Mouse (Mus musculus) WW6 (cell line): ENCODE measurements around the gene Fbll1.
A peak's percentile ranks its signal among the peaks of the same experiment; 100 is the strongest.

ENCODE experiments used
- DNase-seq: peaks from one replicate; pipeline ENCODE4 v3.0.0-alpha.2; 2013; ENCODE audit warnings: low read depth, low spot score

The Fbll1 gene

DNA sequence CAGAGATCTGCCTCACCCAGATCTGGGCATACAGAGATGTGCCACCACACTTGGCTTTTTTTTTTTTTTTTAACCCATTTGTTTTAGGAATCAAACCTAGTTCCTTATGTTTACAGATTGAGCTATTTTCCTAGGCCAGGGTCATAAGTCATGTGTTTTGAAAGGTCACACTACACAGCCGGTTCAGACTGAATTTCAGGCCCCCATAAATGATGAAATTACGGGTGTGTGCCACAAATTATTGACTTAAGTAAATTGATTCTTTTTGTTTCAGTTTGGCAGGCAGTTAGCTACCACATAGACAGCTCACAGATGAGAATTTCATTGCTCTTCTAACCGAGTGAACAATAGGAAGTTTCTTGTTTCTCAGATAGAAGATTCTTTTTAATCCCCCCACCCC lies 14.7 kb downstream of the Fbll1 start:
- no peak for DNase-seq

GRCm38 (mm10) chr11:35783038-35783437 lies 15.6 kb downstream of the Fbll1 start:
- DNase-seq: no peak

- DNase-seq: no peak
These were observed 16.2 kb downstream of the Fbll1 start for GRCm38 (mm10) chr11:35782444-35782843.

GRCm38 (mm10) chr11:35780336-35780735 lies 18.3 kb downstream of the Fbll1 start:
- no peak for DNase-seq

- no peak for DNase-seq
These were observed 22.2 kb downstream of the Fbll1 start for GRCm38 (mm10) chr11:35776452-35776851.

- DNase-seq: no peak
These were observed 23.1 kb downstream of the Fbll1 start for GRCm38 (mm10) chr11:35775606-35776005.

GRCm38 (mm10) chr11:35770741-35771504 lies 27.8 kb downstream of the Fbll1 start:
- DNase-seq: no peak

- DNase-seq: peak; percentile 40
These were observed 28.8 kb downstream of the Fbll1 start for GRCm38 (mm10) chr11:35769746-35770437.

DNA sequence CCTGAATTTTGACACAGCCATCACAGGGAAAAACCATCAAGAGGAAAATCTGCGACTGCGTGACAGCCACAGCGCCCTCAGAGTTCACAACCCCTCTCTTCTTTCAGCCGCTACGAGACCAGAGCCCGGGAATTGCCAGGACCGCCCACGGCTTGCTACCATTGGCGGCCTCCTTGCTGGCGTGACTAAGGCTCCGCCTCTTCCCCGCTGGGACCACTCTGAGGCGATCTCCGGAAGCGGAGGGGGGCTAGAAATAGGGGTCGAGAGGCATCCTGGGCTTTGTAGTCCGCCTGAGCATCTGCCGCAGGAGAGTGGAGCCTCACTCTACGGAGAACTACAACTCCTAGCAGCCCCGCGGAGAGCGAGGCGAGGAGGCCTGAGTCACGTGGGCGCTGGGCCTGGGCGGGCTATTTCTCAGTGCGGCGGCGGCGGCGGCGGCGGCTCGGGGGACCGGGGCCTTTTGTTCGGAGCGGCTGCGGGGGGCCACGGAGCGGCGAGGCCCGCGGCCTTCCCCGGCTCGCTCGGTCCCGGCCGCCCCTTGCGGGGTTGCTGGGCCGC lies 29.4 kb downstream of the Fbll1 start, which contains the start of gene Pank3:
Gene Pank3 (plus strand): TSS at position 297 of the 558 bp plus-strand sequence.
- peak; percentile 100 for DNase-seq

DNA sequence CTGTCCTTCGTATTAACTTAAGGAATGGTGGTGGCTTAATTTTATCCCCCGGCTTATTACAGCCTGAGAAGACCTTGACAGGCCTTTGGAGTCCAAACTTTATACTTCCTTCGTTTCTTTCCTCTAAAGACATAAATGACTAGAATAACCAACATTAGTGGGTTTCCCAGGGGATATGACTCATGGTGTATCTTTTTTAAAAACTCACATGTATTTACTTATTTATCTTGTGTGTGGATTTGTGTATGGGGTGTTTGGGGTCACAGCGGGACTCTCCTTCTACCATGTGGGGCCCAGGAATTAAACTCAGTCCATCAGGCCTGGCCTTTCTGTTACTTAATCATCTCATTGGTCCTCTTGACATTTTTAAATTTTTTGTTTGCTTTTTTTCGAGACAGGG lies 31.8 kb downstream of the Fbll1 start:
- no peak for DNase-seq

GRCm38 (mm10) chr11:35760627-35761003 lies 38.1 kb downstream of the Fbll1 start:
- no peak for DNase-seq

DNA sequence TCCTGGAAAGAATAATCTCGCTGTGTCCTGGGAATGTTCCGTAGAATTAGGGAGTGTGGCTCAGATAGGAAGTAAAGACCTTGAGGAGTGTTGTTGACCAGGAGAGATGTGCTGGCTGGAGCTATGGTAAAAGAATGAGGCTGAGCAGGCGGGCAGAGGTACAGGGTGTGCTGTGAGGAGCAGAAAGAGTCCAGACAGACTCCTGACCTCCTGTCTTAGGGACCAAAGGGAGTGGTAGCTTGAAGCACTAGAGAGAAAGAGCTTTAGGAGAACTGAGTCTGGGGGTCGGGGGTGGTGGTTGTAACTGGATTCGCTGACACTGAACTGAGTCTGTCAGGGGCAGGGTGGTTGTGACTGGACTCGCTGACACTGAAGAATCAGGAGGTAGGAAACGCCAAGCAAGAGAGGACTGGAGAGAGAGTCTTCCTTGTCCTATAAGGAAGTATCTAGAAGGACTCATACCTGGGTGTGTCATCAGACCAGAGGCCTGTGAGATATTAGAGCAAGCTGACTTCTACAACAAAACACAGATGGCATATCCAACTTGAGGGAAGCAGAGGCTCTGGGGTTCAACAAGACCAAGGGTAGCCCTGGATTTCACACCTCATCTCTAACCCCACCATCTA lies 38.6 kb downstream of the Fbll1 start:
- DNase-seq: no peak

DNA sequence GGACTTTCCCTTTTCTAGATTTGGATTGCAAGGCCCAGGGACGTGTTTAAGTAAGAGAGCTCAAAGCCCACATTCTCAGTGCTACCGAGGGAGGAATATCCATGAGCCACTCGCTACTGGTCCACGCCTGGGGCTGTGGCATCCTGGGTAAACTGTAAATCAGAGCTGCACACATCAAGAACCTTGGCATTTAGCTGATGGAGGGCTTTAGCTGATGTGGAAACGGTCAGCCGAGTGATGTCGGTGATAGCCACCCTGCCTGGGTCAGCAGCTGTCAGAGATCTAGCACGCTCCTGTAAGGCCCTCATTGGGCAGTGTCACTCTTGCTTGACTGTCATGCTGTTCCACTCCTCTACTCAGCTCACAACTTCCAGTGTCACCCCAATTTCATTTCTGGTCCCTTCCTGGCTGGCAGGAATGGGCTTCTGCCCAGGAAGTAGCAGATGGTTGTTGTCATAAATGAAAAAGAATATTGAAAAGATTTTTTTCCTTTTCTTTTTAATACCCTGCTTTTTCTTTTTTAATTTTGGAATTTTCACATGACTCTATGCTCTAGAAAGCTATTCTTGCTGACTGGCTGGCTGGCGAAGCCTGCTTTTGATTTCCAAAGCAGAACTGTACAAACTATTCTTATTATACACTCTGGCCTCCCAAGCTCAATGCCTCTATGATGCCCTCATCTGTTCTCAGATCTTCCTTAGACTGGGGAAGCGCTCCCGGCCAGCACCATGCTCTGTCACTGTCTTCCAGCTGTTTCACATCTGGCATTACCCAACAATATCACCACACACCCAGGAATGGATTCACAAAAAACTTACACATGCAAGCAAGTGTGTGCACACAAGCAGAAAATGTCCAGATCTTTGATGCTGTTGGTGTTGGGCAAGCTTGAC lies 42.0 kb downstream of the Fbll1 start:
- no peak for DNase-seq

DNA sequence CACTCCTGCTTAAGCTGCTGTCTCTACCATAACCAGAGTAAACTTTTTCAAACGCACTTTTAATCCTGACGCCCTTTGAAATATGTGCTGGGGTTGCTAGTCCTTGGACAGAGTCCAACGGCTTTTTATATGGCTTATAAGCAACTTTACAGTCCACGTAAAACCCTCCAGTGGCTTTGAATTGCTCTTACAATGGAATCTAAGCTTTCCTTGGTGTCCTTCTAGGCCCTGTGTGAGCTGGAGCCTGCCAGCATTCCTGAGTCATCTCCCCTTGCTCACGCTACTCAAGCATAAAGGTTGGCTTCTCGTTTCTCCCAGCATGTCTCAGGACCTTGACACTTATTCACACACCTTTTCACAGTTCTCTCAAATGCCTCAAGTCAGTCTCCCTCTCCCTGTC lies 43.1 kb downstream of the Fbll1 start:
- no peak for DNase-seq

GRCm38 (mm10) chr11:35754906-35755418 lies 43.7 kb downstream of the Fbll1 start:
- DNase-seq: no peak

- no peak for DNase-seq
These were observed 48.1 kb downstream of the Fbll1 start for GRCm38 (mm10) chr11:35750578-35750977.
